Mouse (Mus musculus): ENCODE data around the gene Coro2b.

Gene Coro2b

GRCm38 (mm10) chr9:62381402-62381913, 155.4 kb downstream of the Coro2b start:
- no peak for DNase-seq

- no peak for DNase-seq
Observed at GRCm38 (mm10) chr9:62380351-62380750, 156.5 kb downstream of the Coro2b start.

GRCm38 (mm10) chr9:62377897-62378296, 158.9 kb downstream of the Coro2b start:
- no peak for DNase-seq

- DNase-seq = no peak
Observed at GRCm38 (mm10) chr9:62374276-62374675, 162.6 kb downstream of the Coro2b start.

GRCm38 (mm10) chr9:62373222-62374123, 163.4 kb downstream of the Coro2b start:
- peak; percentile 77 to 87 for DNase-seq

GRCm38 (mm10) chr9:62372556-62373221, 164.2 kb downstream of the Coro2b start:
- no peak for DNase-seq

- no peak for DNase-seq
Observed at GRCm38 (mm10) chr9:62371745-62372555, 164.9 kb downstream of the Coro2b start.

GRCm38 (mm10) chr9:62370648-62371280, 166.1 kb downstream of the Coro2b start:
- peak; percentile 52 to 60 for DNase-seq

GRCm38 (mm10) chr9:62370186-62370585, 166.7 kb downstream of the Coro2b start:
- no peak for DNase-seq
